Mouse (Mus musculus): ENCODE results near the gene Zfp189.
"Not testable (repeated sequence)": the region's sequence is repeated elsewhere in the genome, so short reads cannot be mapped to it uniquely, and the experiment has no call there.

Gene Zfp189

DNA sequence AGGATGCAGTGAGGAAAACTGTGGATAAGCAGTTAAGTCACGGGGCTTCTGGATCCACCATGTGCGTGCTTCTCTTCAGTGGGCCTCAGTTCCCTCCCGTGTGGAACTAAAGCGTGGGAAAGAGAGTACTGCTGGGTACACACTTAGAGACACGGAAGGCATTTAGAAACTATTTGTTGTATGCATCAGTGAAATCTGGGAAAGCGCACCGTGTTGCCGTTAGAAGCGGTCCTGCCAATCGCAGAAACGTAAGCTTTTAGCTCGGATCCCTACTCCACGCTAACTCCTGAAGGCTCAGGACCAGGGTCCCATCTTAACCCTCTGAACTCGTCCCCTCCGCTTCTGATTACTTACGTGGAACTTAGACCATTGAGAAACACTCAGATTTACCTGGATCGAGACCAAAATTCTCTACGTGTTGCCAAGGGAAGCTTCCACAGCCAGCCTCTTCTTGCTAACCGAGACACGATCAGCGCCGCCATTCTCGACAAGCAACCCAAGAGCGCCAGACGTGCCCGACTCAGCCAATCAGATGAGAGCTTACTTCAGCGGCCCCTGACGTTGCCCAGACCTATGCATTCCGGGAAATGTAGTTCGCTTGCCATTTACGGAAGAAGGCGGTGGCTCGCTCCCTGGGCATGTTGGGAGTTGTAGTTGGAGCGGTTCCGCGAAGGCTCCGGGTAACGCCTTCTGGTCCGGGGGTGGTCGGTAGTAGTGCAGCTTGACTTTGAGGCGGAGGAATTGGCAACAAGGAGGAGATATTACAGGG, at the start of gene Zfp189, which contains the start of gene Mrpl50:
TSS of gene Zfp189 (plus strand) at position 605 of the 769 bp plus-strand sequence.
TSS of gene Mrpl50 (minus strand) at position 522 of the 769 bp plus-strand sequence.
- DNase-seq (ENCODE audit: low spot score): peak; percentile 97

DNA sequence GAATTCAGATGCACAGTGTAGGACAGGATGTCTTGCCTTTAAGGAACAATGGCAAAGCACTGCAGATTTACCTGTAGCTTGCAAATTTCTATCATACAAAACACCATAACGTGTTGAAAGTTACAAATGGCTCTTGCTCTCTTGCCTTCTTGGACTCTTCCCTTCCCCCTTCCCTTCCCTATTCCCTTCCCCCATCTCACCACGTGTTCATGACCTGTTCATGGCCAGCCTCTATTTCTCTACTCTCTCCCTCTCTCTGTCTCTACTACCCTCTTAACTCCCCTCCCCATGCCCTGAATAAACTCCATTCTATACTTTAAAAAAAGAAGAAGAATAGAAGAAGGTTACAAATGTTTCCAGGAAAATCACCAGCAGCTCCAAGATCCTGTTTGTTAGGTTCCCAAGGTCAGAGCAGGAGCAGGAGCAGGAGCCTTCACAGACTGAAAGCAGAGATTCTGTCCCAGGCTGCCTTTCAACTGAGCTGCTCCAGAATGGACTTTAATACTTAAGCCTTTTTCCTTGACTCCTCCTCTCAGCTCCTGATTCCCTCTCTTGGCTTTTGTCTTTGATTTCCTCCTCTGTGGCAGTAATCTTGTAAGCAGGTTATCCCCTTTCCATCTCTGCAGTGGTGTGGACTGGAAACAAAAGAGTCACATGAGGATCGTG, 47.4 kb upstream of the Zfp189 start, which contains the start of gene Acnat1:
TSS of gene Acnat1 (minus strand) at position 478 of the 666 bp plus-strand sequence.
- no peak for DNase-seq (ENCODE audit: low spot score)

DNA sequence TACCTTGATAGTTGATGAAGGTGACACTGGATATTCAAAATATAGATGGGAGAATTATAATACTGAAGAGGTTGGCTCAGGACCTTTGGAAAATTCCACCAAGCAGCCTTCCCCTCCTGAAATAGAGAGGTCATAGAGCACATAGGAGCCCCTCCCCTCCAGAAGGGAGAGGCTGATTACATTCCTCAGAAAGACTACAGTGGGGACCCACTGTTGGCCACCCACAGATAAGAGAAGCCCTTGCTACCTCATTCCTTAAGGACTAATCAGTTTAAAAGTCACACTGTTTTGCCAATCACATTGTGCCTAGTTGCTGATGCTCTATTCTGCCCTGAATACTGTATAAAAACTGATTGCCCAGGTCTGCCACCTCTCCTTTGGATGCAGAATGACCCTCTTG, 46.4 kb upstream of the Zfp189 start:
- DNase-seq (ENCODE audit: low spot score): no peak

DNA sequence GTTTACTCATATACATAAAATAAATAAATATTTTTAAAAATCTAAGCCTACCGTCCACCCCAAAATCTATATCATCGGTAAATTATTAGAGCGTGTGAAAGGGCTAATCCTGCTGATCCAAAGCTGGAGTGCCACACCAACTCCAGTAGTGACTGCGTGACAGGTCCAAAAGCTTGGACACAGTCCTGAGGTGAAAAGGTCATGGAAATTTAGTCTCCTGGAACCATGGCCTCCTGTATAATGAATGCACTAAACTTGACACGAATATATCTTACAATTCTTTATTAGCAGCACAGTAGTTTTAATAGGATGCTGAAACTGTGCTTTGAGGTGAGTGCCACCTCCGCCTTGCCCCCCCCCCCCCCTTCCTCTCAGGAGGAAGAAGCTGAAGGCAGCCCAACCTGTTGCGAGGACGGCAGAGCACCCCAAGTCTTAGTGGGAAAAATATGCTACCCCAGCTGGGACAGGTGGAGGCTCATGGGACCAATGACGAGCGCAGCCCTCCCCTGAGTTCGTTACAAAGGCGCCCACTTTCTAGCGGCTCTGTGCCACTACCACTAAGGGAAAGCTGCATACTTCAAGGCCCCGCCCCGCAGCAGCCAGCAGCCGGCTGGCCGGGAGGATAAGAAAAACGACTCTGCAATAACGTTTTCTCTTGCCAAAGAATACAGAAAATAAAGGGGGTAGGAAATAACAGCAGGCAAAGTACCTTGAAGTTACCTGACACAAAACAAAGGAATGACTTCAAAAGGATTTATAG, 42.7 kb upstream of the Zfp189 start:
- DNase-seq (ENCODE audit: low spot score): no peak

DNA sequence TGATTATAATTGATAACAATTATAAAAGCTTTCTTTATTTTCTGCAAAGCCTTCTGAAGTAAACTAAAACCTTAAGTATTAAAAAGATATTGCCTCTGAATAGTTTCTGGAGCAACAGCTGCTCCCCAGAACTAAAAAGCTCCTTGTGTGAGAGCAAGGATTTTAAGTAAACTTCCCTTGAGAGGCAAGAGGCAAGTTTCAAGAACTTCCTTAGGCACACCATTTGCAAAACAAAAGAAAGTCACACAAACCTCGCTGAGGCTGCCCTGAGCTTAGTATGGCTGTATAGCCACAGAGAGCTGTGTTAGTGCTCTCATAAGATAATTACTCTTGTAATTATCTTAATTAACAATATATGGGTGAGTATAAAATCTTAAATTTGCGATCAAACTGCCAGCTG, 41.9 kb upstream of the Zfp189 start:
- not testable (repeated sequence) for DNase-seq (ENCODE audit: low spot score)

DNA sequence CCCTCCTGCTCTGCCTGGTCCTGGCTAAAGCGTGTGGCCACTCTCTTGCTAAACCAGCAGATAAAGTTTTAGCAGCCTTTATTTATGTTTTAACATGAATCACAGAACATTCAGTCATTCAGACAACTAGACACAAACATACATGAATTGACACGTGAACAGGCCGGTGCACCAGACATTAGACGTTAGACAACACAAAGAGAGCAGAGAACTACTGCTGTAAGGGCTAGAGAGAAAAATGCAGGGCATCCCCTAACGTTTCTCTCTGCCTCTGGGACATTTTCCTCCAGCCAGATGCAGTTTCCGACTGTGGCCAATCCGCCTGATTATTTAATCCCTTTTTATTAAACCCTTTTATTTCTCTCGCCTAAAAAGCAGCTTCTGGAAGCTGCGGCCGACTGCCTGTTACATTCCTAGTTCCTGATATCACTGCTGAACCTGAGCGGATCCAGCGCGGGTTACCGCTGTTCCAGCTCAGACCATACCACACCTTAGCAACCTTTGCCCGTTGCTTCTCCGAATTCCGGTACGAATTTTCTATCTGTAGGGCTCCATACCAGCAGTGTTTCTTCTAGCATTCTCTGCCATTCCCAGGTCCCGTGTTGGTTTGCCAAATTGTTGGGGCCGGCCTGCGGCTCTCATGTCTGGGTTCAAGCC, 40.7 kb upstream of the Zfp189 start:
- DNase-seq (ENCODE audit: low spot score): no peak

DNA sequence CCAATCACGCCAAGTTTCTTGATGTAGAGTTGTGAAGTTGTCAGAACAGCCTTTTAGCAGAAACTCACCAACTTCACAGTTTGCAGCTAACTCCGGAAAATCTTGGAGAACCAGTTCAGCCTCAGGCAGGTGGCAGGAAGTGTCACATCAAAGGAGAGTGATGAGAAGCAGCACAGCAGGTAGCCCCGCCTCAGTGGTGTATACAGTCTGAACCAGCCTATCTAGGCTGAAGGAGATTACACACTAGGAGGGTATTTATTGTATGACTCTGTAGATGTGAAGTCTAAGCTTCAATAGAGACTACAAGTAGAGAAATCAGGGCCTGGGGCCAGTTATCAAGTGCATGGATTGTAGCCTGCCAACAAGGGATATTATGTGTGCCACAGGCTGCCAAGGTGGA, 40.1 kb upstream of the Zfp189 start:
- no peak for DNase-seq (ENCODE audit: low spot score)

DNA sequence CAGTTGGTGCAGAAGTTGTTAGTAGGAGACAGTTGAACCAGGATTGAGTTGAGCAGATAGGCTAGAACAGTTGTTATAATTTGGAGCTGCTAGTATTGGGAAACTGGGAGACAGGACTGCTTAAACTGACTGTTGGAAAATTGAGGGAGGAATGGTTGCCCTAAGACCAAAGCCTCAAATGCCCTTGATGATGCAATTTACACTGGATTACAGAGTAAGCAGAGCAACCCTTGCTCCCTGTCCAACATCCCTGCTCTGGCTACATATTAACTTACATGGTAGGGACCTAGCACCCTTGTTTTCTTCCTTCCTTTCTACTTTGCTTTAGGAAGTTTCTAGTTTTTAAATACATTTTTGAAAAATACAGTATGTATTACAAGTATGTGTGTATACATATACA, 35.5 kb upstream of the Zfp189 start:
- DNase-seq (ENCODE audit: low spot score): no peak

DNA sequence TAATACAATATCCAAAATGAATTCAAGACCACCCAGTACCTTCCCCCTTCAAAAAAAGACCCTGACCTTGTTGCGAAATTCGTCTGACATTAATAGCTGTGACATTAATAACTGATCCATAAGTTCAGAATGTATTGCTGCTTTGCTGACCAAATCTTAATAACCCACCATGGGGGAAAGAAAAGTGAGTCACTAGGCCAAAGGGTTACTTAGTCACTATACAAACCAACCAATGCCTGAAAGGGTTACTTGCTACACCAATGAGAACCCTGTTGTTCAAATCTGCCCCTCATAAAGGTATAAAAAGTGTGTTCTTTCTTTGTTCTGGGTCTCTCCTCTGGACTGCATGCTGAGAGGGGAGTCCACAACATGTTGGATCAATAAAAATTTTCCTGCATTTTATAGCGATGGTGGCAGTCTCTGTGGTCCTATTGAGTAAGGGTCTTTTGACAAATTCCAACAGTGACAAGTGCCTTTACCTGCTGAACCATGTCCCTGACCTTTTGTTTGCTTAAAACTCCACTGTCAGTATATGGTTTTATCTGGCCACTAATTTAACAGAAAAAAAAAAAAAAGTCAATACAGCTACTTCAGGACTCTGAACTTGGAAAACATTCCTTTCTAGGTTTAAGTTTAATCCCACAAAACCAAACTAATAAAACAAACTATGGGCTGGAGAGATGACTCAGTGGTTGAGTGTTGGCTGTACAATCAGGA, 34.9 kb upstream of the Zfp189 start:
- DNase-seq (ENCODE audit: low spot score): not testable (repeated sequence)

DNA sequence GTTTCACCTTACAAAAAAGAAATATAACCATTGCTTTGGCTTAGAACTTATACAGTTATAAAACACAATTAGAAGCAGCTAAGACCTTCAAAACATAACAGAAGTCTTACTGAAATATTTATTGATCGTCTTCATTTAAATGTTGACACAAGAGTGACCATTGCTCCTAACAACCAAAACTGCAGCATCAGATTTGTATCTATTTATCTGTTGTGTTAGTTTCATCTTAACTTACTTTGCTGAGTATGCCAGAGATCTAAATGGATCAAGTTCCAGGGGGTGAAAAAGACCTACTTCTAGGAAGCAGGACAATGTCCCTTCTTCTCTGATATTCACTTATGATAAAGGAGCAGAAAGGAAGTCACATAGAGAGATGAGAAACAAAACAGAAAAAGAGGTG, 17.4 kb upstream of the Zfp189 start:
- no peak for DNase-seq (ENCODE audit: low spot score)

DNA sequence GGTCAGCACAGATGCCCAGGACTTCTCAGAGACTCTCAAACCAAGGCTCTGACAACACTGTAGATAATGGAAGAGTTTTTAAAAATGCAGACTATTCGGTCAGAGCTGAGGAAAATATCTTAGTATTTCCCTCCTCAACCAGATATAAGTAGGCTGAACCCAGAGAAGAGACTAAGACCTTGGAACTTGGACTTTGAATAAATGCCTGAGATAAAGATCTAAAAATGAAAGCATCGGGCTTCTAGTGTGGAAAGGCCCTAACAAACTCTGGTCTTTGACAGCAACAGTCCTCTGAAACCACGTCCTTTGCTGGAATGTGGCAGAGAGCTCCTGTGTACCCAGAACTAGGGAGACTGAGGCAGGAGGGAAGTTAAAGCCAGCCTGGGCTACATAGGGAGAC, 14.6 kb upstream of the Zfp189 start, which contains the start of gene Baat:
TSS of gene Baat (minus strand) at position 172 of the 400 bp plus-strand sequence.
- DNase-seq (ENCODE audit: low spot score): no peak

DNA sequence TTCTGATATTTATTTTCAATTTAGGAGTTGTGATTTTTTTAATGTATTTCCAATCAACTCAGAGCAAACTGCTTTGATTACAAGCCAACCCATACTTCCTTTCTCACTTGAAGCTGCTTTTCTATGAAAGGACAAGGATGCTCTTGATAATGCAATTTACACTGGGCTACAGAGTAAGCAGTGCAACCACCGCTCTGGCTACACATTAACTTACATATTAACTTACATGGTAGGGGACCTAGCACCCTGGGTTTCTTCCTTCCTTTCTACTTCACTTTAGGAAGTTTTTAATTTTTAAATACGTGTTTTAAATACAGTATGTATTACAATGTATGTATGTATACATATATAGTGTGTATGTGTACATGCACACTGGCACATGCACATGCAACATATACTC, 11.8 kb upstream of the Zfp189 start:
- no peak for DNase-seq (ENCODE audit: low spot score)

DNA sequence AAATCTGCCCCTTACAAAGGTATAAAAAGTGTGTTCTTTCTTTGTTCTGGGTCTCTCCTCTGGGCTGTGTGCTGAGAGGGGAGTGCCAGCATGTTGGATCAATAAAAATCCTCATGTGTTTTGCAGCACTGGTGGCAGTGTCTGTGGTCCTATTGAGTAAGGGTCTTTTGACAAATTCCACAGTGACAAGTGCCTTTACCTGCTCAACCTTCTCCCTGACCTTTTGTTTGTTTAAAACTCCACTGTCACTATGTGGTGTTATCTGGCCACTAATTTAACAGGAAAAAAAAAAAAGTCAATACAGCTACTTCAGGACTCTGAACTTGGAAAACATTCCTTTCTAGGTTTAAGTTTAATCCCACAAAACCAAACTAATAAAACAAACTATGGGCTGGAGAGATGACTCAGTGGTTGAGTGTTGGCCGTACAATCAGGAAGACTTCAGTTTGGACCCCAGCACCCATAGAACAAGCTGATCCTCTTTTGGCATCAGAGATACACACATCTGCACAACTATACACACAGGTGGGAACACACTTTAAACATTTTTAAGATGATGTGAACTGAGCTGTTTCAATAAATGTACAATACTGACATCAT, 10.6 kb upstream of the Zfp189 start:
- not testable (repeated sequence) for DNase-seq (ENCODE audit: low spot score)

DNA sequence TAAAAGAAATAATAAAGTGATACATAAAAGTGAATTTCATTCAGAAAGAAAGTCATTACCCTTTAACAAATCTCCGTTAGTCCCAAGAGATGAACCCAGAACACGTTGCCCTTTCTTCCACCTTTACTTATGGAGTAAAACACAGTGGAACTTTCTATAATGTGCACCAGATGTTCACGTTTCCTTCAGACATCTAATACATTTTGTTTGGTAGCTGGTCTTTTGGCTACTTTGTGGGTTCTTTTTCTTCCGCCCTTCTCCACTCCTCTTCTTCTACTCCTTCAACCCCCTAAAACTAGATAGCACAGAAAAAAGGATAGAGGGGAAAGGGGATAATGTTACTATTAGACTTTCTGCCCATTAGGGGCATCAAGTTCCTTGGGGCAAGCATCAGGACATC, 8.3 kb upstream of the Zfp189 start:
- no peak for DNase-seq (ENCODE audit: low spot score)

DNA sequence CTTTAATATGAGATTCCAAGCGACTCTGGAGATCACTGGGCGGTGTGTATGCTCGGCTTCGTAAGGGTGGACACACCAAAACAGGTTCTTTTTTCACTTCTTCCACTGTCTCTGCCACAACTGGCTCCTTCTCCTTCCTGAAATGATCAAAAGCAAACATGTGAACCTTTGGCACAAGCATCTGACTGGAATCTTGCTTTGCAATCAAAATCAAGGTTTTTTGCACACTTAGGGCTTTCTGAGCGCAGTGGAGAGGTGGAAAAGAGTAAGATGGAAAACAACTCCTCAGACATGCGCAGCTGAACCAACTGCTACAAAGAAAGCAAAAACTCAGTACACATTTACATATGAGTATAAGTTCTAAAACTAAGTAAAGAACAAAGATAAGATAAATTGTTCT, 6.5 kb upstream of the Zfp189 start:
- no peak for DNase-seq (ENCODE audit: low spot score)

DNA sequence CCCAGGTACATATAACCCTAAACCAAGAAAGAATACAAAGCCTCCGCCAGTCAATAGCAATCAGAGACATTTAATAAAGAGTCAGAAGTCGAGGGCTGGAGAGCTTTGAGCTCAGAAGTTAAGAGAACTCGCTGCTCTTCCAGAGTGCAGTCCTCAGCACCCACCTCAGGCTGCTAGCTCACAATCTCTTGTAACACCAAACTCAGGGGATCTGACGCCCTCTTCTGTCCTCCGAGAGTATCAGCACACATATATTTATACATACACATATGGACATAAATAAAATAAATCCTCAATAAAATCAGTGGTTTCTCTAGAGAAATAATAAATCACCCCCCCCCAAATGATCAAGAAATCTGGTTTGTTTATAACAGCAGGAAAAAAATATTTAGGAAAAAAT, 1.5 kb upstream of the Zfp189 start:
- no peak for DNase-seq (ENCODE audit: low spot score)

DNA sequence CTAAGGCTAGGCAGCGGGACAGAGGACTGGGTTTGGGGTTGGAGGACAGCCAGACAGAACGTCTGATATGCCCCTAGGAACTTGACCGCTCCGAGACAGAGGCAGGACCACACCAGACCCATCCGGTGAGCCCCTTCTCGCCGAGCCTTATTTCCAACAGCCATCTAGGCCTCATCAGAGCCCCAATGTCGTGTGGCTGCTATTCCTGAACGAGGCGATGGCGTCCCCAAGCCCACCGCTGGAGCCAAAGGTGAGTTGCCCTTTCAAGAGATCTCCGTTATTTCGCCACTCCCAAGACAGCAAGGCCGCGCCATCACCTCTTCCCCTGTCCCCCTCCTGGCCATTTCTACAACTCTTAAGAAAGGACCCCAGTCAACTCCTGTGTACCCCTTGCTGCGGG, 370 bp downstream of the Zfp189 start:
- no peak for DNase-seq (ENCODE audit: low spot score)

DNA sequence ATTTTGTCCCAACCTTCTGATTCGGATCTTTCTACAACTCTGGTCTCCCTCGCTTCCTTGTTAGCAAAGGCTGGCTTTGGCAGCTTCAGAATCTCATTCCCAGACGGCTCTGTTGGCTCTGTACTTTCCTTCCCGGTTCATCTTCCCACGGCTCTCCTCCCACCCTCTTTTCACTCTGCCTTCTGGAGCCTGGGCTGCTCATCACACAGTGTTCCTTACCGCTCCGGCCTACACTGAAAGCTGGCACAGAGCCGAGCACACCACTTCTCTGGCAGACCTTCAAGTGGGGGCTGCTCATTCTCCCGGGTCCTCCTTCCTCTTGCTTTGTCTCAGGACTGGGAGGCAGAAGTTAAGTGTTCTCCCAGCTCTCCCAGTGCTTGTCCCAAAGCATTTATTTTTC, 1.6 kb downstream of the Zfp189 start:
- peak; percentile 80 for DNase-seq (ENCODE audit: low spot score)

DNA sequence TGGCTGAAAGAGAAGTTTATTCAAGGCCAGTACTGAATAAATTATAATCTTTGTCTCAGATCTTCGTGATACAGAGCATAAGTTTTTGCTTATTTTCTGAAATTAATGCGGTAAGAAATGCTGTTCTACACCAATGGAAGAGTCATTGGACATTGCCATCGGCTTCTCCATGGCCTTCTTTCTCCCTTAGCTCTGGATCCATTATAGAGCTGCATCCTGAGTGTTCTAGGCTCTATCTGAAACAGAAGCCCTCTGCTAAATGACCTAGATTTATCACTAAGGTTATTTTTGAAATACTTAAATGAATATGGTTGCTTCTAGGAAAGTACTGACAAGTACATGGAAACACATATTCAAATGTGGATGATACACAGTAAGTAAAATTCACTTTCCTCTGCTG, 14.1 kb downstream of the Zfp189 start:
- DNase-seq (ENCODE audit: low spot score): no peak

DNA sequence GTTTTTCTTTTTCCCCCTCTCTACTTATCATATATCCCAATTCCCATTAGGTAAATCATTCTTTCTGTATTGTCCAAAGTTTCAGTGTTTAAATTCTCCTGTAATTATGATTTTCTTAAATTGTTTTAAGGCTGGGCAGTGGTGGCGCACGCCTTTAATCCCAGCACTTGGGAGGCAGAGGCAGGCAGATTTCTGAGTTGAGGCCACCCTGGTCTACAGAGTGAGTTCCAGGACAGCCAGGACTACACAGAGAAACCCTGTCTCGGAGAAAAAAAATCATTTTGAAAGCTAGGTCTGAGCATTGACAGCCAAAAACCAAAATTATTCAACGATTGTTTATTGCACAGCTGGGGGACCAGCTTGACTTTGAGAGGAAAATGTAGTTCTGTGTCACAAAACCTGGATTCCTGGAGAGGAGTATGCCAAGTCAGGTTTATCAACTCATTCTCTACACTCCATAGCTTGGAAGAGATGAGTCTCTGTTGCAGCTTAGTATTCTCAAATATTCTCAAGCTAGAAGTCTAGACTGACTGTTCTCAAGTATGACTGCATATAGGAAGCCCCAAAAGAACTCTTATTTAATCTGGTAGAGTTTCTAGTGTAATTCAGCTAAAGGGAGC, 14.8 kb downstream of the Zfp189 start:
- DNase-seq (ENCODE audit: low spot score): no peak

DNA sequence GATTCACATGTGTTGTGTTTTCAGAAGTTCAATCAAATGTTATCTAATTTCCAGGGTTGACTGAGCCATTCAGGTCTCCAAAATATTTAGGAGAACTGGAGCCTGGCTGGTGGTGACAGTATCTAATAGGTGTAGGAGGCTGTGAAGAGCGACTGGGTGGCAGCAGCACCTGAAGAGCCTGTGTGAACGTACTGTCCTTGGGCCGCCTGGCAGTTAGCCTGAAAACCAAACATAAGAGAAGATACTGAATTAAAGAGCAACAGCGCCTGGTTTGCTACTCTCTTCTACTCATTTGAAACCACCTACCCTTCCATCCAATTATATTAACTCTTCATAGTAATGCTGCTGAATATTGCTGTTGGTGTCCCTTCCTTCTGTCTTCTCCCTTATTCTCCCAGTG, 15.7 kb downstream of the Zfp189 start:
- DNase-seq (ENCODE audit: low spot score): no peak

Data from layer of hippocampus, adult 11-12 months (tissue).